Mouse (Mus musculus) heart, embryonic 13.5 days (tissue): ENCODE data around the gene Kif1b. TPM values are rescaled to one million over a fixed set of nuclear protein-coding genes. Genes with fewer than 3 reads are reported as not detected.

Source experiments
- ATAC-seq: fragments of 200-750 bp; cut with Nextera tagmentation; 2 replicates; pipeline ENCODE4 v1.8.0; 2017; ENCODE audit warnings: moderate TSS enrichment; ENCODE audit not compliant: insufficient number of reproducible peaks, low FRiP score, low TSS enrichment; ENCODE audit errors: extremely low read depth
- H3K27ac ChIP-seq: fragments of 300-500 bp; sonication (generic); replicated peaks from 2 replicates; pipeline ENCODE4 v1.5.1; 2015; ENCODE audit warnings: moderate library complexity, mild to moderate bottlenecking, inconsistent platforms
- H3K27me3 ChIP-seq: fragments of 300-500 bp; sonication (generic); replicated peaks from 2 replicates; pipeline ENCODE4 v1.6.1; 2015; ENCODE audit warnings: mild to moderate bottlenecking, inconsistent platforms
- H3K36me3 ChIP-seq: fragments of 300-500 bp; sonication (generic); 2 replicates; pipeline ENCODE4 v1.6.1; 2015; ENCODE audit warnings: mild to moderate bottlenecking, inconsistent platforms
- H3K4me1 ChIP-seq: fragments of 300-500 bp; sonication (generic); 2 replicates; pipeline ENCODE4 v1.6.1; 2015; ENCODE audit warnings: inconsistent platforms
- H3K4me2 ChIP-seq: fragments of 300-500 bp; sonication (generic); 2 replicates; pipeline ENCODE4 v1.6.1; 2015; ENCODE audit warnings: inconsistent platforms, mild to moderate bottlenecking, moderate library complexity
- H3K4me3 ChIP-seq: fragments of 300-500 bp; sonication (generic); 2 replicates; pipeline ENCODE4 v1.5.1; 2015; ENCODE audit warnings: moderate library complexity, mild to moderate bottlenecking, inconsistent platforms
- H3K9ac ChIP-seq: fragments of 300-500 bp; sonication (generic); 2 replicates; pipeline ENCODE4 v1.6.1; 2015; ENCODE audit warnings: inconsistent platforms, mild to moderate bottlenecking, moderate library complexity
- H3K9me3 ChIP-seq: fragments of 300-500 bp; sonication (generic); 2 replicates; pipeline ENCODE4 v1.6.1; 2016; ENCODE audit warnings: inconsistent platforms
- WGBS: fragments of 180-500 bp; shearing (Covaris S2); methylation state at CpG from one replicate; pipeline ENCODE4 v1.1.7; 2015; ENCODE audit warnings: mixed read lengths; 5-methylcytosine and 5-hydroxymethylcytosine counted together
- polyA plus RNA-seq: library from polyadenylated mRNA; unstranded; fragments of >200 nt; fragmentation: Nextera tagmentation; extraction: Ambion mirVana; gene quantifications from 2 replicates; pipeline ENCODE4 v1.2.1, GENCODE M21; 2015

The Kif1b gene
- polyA plus RNA-seq = 37.8 and 39.9 TPM in 2 replicates

DNA sequence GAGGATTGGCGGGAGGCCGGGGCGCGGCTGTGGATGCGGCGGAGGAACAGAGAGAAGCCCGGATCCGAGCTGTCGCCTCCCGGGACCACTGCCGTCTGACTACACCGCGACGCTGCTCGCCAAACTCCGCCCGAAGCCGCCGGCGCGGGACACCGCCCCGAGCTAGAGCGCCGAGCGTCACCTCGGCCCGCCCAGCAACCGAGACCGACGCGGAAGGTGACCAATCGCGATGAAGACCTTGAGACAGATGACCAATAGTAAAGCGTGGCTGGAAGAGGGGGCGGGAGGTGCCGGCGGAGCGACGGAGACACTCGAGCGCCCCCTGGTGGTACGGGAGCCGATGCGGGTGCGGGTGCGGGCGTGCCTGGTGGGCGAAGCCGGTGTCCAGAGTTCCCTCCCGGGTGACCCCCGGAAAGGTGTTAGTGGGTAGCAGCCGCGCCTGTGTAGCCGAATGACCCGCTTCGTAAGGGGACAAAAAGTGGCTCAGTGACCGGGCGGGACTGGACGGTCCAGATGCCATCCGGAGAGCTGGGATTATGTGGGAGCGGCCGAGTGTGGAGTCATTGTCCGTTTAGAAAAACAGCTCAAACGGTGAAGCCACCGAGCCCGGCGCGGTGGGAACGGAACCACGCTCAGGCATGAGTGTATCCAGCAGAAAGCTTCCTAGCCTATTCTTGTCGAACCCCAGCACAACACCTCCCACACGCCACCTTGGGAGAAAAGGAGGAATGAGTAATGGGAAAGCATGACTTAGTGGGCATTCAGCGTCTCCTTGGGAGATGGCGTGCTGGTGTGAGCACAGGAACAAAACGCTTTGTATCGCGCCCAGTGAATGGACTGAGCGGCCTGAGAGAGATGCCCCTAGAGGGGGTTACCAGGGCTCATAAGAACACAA is at the start of gene Kif1b:
Gene Kif1b (minus strand): TSS at position 98 of the 895 bp plus-strand sequence.
- no peaks in the 10 kb centered on the region for H3K36me3 ChIP-seq
- H3K27me3 ChIP-seq = no peaks in the 10 kb centered on the region
- H3K4me3 ChIP-seq = peak within 1 kb of the TSS; percentile 91
- ATAC-seq = peak; percentile 93
- peak within 1 kb of the TSS; percentile 99 for H3K9ac ChIP-seq
- no peaks in the 10 kb centered on the region for H3K9me3 ChIP-seq
- WGBS = under 1% methylated on average over 79 of the region's 79 CpGs
- H3K4me2 ChIP-seq = peak within 1 kb of the TSS; percentile 78
- H3K4me1 ChIP-seq = peaks cover 40% of the 10 kb centered on the region
- H3K27ac ChIP-seq = peak within 1 kb of the TSS; percentile 96

DNA sequence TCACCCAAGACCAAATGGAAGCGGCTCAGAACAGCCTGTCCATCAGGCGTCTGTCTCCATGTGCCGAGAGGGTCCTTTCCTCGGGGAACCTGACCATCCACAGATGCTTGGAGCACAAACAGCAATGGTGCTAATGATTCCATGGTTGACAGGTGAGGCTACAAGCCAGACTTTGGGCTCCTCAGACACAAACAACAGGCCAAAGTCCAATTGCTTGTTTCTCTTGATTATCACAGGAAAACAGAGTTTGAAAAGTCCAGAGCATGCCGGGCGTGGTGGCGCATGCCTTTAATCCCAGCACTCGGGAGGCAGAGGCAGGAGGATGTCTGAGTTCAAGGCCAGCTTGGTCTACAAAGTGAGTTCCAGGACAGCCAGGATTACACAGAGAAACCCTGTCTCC is 47.2 kb upstream of the Kif1b start:
- no peak for ATAC-seq
- H3K4me2 ChIP-seq = no peak overlapping the region
- no peaks in the 10 kb centered on the region for H3K9me3 ChIP-seq
- 93% methylated on average over 8 of the region's 8 CpGs for WGBS
- H3K36me3 ChIP-seq = peaks cover 98% of the 10 kb centered on the region
- no peak overlapping the region for H3K9ac ChIP-seq
- H3K4me3 ChIP-seq = no peak overlapping the region
- H3K4me1 ChIP-seq = peaks cover 8% of the 10 kb centered on the region; the same call in 1 of the 2 replicates
- no peaks in the 10 kb centered on the region for H3K27me3 ChIP-seq
- no peak overlapping the region for H3K27ac ChIP-seq

DNA sequence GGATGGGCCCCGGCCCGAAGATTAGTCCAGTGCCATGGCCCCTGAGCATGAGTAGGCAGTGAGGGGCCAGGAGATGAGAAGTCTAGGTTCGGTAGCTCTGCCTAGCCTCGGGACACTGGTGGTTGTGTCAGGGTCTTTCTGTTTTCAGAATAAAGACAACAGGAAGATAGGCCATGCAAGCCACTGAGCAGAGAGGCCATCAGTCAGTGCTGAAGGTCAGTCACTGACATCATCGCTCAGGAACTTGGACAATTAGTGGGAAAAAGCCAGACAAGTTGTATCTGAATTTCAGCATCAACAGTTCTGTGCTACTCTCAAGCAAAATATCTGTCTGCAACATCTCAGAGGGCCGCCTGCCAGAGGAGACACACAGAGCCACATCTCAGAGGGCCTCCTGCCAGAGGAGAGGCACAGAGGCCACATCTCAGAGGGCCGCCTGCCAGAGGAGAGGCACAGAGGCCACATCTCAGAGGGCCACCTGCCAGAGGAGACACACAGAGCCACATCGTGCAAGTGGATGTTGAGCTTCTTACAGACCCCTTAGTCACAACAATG is 44.2 kb upstream of the Kif1b start:
- Histone ChIP-seq H3K9ac (peak overlapping the region; percentile 53), H3K4me1 (peaks cover 10% of the 10 kb centered on the region), H3K4me3 (no peak overlapping the region), H3K27ac (peak overlapping the region; percentile 36; the same call in 1 of the 2 replicates), H3K4me2 (no peak overlapping the region), H3K36me3 (peaks cover 96% of the 10 kb centered on the region), H3K27me3 (no peaks in the 10 kb centered on the region), H3K9me3 (no peaks in the 10 kb centered on the region)
- ATAC-seq = no peak
- WGBS = 56% methylated on average over 8 of the region's 8 CpGs

DNA sequence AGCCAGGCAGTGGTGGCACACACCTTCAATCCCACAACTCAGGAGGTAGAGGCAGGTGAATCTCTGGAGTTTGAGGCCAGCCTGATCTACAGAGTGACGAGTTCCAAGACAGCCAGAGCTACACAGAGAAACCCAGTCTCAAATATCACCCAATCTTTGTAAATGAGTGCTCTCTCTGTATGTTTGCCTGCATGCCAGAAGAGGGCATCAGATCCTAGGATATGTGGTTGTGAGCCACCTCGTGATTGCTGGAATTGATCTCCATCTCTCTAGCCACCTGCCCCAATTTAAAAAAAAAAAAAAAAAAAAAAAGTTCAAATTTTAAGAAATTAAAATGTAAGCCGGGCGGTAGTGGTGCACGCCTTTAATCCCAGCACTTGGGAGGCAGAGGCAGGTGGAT is 41.5 kb upstream of the Kif1b start:
- H3K4me2 ChIP-seq = no peak overlapping the region
- no peak for ATAC-seq
- H3K4me3 ChIP-seq = no peak overlapping the region
- 79% methylated on average over 5 of the region's 5 CpGs for WGBS
- H3K36me3 ChIP-seq = peaks cover 97% of the 10 kb centered on the region
- H3K27me3 ChIP-seq = no peaks in the 10 kb centered on the region
- peaks cover 35% of the 10 kb centered on the region for H3K4me1 ChIP-seq
- no peak overlapping the region for H3K9ac ChIP-seq
- no peak overlapping the region for H3K27ac ChIP-seq
- no peaks in the 10 kb centered on the region for H3K9me3 ChIP-seq

DNA sequence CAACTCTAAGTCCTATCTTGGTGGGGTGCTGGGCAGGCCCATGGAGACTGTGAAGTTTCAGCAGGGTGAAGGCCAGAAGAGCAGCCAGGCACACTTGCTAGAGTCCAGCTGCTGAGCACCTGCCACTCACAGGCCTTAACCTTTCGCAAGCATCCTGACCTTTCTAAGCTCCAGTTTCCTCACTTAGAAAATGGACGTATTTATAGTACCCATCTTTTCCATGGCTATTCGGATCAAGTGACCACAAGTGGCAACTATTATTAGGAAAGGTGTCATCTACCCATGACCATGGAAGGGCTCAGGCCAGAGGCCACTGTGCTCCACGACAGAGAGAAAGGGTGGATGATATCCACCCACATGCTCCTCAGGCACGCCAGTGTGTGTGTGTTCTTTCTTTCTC is 38.4 kb upstream of the Kif1b start:
- H3K27ac ChIP-seq = peak overlapping the region; percentile 76
- ATAC-seq = no peak
- H3K4me1 ChIP-seq = peaks cover 34% of the 10 kb centered on the region
- no peaks in the 10 kb centered on the region for H3K9me3 ChIP-seq
- H3K9ac ChIP-seq = 0 out of 2 replicates have a peak overlapping the region, but pooled peaks have one; percentile 33
- no peaks in the 10 kb centered on the region for H3K27me3 ChIP-seq
- H3K4me3 ChIP-seq = no peak overlapping the region
- no peak overlapping the region for H3K4me2 ChIP-seq
- peaks cover 98% of the 10 kb centered on the region for H3K36me3 ChIP-seq
- WGBS = 53% methylated on average over 5 of the region's 5 CpGs

DNA sequence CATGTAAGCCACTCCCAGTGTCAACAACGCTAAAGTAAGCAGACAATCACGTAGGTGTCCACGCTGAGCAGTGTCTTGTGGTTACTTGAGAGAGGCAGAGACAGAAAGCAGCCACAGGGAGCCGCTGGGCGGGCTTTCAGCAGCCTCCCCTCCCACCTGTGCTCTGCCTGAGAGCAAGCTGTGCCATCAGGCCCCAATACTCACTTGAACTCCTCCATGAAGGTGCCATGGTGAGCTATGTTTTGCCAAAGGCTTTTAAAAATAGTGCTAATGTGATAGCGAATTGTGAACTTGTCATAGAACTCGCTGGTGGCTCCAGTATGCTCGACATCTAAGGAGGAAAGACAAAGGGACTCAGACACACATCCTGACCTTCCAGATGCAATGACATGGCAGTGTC is 36.8 kb upstream of the Kif1b start:
- H3K4me1 ChIP-seq = peaks cover 50% of the 10 kb centered on the region
- H3K27me3 ChIP-seq = no peaks in the 10 kb centered on the region
- WGBS = 67% methylated on average over 8 of the region's 8 CpGs
- no peak overlapping the region for H3K4me3 ChIP-seq
- H3K4me2 ChIP-seq = no peak overlapping the region
- H3K27ac ChIP-seq = peak overlapping the region; percentile 46; the same call in 1 of the 2 replicates
- no peak overlapping the region for H3K9ac ChIP-seq
- no peak for ATAC-seq
- H3K9me3 ChIP-seq = no peaks in the 10 kb centered on the region
- peaks cover 92% of the 10 kb centered on the region for H3K36me3 ChIP-seq

DNA sequence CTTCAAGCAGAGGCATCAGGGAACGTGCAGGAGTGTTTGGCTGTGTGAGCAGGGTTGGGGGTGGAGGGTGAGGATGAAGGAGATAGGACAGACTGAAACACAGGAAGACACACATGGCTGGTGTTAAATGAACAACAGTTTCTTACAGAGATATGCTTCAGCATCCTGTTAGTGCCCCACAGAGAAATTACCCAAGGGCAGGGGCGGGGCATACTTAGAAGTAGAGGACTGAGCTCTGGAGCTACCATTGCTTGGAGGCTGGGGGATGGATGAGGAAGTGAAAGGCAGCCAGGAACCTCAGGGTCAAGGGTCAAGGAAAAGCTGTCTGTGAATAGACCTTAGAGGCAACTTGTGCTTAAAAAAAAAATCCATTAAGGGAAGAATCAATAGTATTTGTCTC is 33.2 kb upstream of the Kif1b start:
- H3K4me2 ChIP-seq = no peak overlapping the region
- peak overlapping the region; percentile 25; the same call in 1 of the 2 replicates for H3K27ac ChIP-seq
- peaks cover 92% of the 10 kb centered on the region for H3K36me3 ChIP-seq
- no peak overlapping the region for H3K9ac ChIP-seq
- no peaks in the 10 kb centered on the region for H3K27me3 ChIP-seq
- H3K4me1 ChIP-seq = peaks cover 73% of the 10 kb centered on the region
- 31% methylated on average over 2 of the region's 2 CpGs for WGBS
- H3K9me3 ChIP-seq = no peaks in the 10 kb centered on the region
- H3K4me3 ChIP-seq = no peak overlapping the region
- ATAC-seq = no peak

DNA sequence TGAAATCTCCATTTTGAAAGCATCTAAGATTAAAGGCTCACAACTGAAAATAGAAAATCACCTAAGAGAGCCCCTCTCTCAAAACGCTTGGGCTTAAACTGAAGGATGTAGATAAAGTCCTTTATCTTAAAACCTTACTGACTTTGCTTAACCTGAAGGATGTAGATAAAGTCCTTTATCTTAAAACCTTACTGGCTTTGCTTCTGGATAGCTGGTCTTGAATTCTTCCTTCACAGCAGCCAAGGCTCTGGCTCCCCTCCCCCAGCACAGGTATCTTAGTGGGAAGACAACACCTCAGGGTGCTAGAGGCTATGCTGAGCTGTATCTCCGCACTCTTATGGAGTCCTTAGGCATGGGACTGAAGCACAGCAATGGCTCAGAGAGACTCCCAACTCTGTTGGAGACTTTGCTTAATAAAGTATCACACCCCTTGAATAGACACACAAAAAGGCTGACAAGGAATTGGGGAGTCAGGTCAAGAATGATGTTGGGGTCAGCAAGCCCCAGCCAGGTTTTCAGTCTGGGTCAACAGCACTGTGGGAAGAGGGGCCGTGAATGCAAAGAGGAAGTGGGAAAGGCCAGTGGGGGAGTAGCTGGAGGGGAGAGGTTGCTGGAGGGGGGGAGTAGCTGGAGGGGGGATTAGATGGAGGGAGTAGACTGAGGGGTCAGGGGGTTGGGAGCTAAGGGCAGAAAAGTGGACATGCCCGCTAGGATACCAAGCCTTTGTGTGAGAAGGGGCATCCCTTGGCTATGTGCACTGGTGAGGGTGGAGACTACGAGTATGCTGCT is 32.1 kb upstream of the Kif1b start:
- H3K27ac ChIP-seq = peak overlapping the region; percentile 25; the same call in 1 of the 2 replicates
- H3K9me3 ChIP-seq = no peaks in the 10 kb centered on the region
- no peak overlapping the region for H3K9ac ChIP-seq
- no peak overlapping the region for H3K4me2 ChIP-seq
- no peaks in the 10 kb centered on the region for H3K27me3 ChIP-seq
- H3K4me1 ChIP-seq = peaks cover 67% of the 10 kb centered on the region
- no peak for ATAC-seq
- WGBS = 39% methylated on average over 5 of the region's 5 CpGs
- no peak overlapping the region for H3K4me3 ChIP-seq
- H3K36me3 ChIP-seq = peaks cover 92% of the 10 kb centered on the region

DNA sequence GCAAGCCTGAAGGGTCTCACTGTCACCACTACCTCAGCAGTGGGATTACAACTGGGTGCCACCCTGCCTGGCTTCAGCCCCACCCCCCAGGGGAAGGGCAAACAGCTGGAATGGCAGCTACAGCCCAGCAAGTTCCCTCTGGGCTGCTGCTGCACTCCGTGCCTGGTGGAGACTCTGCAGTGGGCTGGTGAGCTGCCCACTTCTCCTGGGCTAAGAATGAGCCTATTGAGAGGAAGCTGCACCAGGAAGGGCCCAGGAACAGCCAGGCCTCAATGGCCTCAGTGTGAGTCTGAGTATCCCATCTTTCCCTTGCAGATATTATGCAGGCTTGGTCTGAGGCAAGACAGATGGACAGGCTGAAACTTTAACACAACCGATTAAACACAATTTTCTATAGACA is 30.6 kb upstream of the Kif1b start:
- peaks cover 92% of the 10 kb centered on the region for H3K36me3 ChIP-seq

DNA sequence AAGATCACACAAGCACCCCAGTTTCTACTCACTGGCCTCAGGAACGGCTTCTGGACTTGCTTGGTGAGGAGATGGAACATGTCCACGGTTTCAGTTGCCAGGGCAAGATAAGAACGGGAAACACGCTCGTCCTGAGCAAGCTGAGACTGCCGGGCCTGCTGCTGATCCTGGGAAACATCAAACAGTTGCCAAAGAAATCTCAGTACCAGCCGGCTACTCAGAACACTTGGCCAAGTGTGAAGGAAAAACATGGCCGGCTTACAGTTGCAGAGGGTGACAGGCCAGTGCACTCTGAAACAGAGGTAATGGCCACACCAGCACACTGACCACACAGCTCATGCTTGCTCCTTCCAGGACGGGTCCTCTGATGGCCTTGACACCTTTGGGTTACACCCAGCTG is 29.9 kb upstream of the Kif1b start:
- Histone ChIP-seq H3K4me2 (no peak overlapping the region), H3K27me3 (no peaks in the 10 kb centered on the region), H3K27ac (peak overlapping the region; percentile 71), H3K4me3 (no peak overlapping the region), H3K9me3 (no peaks in the 10 kb centered on the region), H3K9ac (no peak overlapping the region), H3K36me3 (peaks cover 92% of the 10 kb centered on the region), H3K4me1 (peaks cover 59% of the 10 kb centered on the region)
- no peak for ATAC-seq
- WGBS = 21% methylated on average over 9 of the region's 9 CpGs

More for the DNA sequence above, 30.6 kb upstream of the Kif1b start:
- no peaks in the 10 kb centered on the region for H3K9me3 ChIP-seq
- H3K9ac ChIP-seq = 0 out of 2 replicates have a peak overlapping the region, but pooled peaks have one; percentile 10
- H3K27ac ChIP-seq = peak overlapping the region; percentile 71
- WGBS = 62% methylated on average over 2 of the region's 2 CpGs
- ATAC-seq = no peak
- H3K4me2 ChIP-seq = no peak overlapping the region
- H3K4me1 ChIP-seq = peaks cover 59% of the 10 kb centered on the region
- H3K27me3 ChIP-seq = no peaks in the 10 kb centered on the region
- no peak overlapping the region for H3K4me3 ChIP-seq

DNA sequence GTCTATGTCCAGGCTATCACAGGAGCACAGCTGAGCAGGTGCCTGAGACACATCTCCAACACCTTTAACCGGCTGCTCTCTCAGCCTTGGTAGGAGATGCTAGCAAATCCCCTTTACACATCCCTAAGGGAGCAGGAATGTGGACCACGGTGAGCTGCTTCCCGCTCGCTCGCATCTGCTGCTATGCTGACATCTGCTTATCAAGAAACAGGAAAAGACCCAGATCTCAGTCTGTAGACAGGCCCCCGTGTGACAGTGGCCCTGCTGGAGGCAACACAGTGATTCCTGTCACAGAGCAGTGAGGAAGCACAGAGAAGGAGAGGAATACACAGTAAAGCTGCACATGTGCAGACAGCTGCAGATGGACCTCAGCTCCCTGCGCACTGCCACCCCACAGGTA is 28.8 kb upstream of the Kif1b start:
- H3K9me3 ChIP-seq = no peaks in the 10 kb centered on the region
- 23% methylated on average over 7 of the region's 7 CpGs for WGBS
- H3K4me2 ChIP-seq = no peak overlapping the region
- ATAC-seq = no peak
- peaks cover 92% of the 10 kb centered on the region for H3K36me3 ChIP-seq
- H3K4me1 ChIP-seq = peaks cover 57% of the 10 kb centered on the region
- H3K27ac ChIP-seq = peak overlapping the region; percentile 71
- H3K27me3 ChIP-seq = no peaks in the 10 kb centered on the region
- peak overlapping the region; percentile 56; the same call in 1 of the 2 replicates for H3K9ac ChIP-seq
- no peak overlapping the region for H3K4me3 ChIP-seq
